Mouse (Mus musculus) liver, postnatal 0 days (tissue): ENCODE results near the gene Vmn1r118. TPM values are rescaled to one million over a fixed set of nuclear protein-coding genes. Genes with fewer than 3 reads are reported as not detected.
"Not testable (repeated sequence)": the region's sequence is repeated elsewhere in the genome, so short reads cannot be mapped to it uniquely, and the experiment has no call there.

ENCODE experiments used
- ATAC-seq: fragments of 200-750 bp; cut with Nextera tagmentation; 2 replicates; pipeline ENCODE4 v1.8.0; 2017; ENCODE audit warnings: mild to moderate bottlenecking, moderate library complexity
- DNase-seq: peaks from one replicate; pipeline ENCODE4 v3.0.0-alpha.2; 2016
- H3K27ac ChIP-seq: fragments of 300-500 bp; sonication (generic); 2 replicates; pipeline ENCODE4 v1.5.1; 2014; ENCODE audit warnings: antibody characterized with exemption, moderate library complexity, mild to moderate bottlenecking, low read depth
- H3K27me3 ChIP-seq: fragments of 300-500 bp; sonication (generic); 2 replicates; pipeline ENCODE4 v1.6.1; 2014; ENCODE audit warnings: low read length, control low read depth, mixed read lengths; ENCODE audit not compliant: insufficient read depth
- H3K36me3 ChIP-seq: fragments of 300-500 bp; sonication (generic); replicated peaks from 2 replicates; pipeline ENCODE4 v1.6.1; 2014; ENCODE audit warnings: mild to moderate bottlenecking, control low read depth, low read length, moderate library complexity, mixed read lengths; ENCODE audit not compliant: insufficient read depth
- H3K4me1 ChIP-seq: fragments of 300-500 bp; sonication (generic); 2 replicates; pipeline ENCODE4 v1.6.1; 2014; ENCODE audit warnings: antibody characterized with exemption, mild to moderate bottlenecking, control low read depth; ENCODE audit not compliant: insufficient read depth
- H3K4me2 ChIP-seq: fragments of 300-500 bp; sonication (generic); 2 replicates; pipeline ENCODE4 v1.6.1; 2014; ENCODE audit warnings: low read depth, mild to moderate bottlenecking, low read length, moderate library complexity, mixed read lengths
- H3K4me3 ChIP-seq: fragments of 300-500 bp; sonication (generic); 2 replicates; pipeline ENCODE4 v1.5.1; 2014; ENCODE audit warnings: low read depth, low read length
- H3K9ac ChIP-seq: fragments of 300-500 bp; sonication (generic); replicated peaks from 2 replicates; pipeline ENCODE4 v1.6.1; 2014; ENCODE audit warnings: mild to moderate bottlenecking, moderate library complexity
- H3K9me3 ChIP-seq: fragments of 300-500 bp; sonication (generic); 2 replicates; pipeline ENCODE4 v1.6.1; 2016; ENCODE audit warnings: mild to moderate bottlenecking, control low read depth, low read length, mixed read lengths
- WGBS: fragments of 180-500 bp; shearing (Covaris S2); extraction: QIAGEN DNeasy Blood & Tissue Kit; methylation state at CpG from one replicate; pipeline ENCODE4 v1.1.7; 2014; ENCODE audit not compliant: insufficient replicate concordance; 5-methylcytosine and 5-hydroxymethylcytosine counted together
- polyA plus RNA-seq: library from polyadenylated mRNA; unstranded; fragments of >200 nt; fragmentation: Nextera tagmentation; extraction: Ambion mirVana; gene quantifications from 2 replicates; pipeline ENCODE4 v1.2.1, GENCODE M21; 2015

Gene Vmn1r118
- polyA plus RNA-seq, result not detected in 2 replicates

DNA sequence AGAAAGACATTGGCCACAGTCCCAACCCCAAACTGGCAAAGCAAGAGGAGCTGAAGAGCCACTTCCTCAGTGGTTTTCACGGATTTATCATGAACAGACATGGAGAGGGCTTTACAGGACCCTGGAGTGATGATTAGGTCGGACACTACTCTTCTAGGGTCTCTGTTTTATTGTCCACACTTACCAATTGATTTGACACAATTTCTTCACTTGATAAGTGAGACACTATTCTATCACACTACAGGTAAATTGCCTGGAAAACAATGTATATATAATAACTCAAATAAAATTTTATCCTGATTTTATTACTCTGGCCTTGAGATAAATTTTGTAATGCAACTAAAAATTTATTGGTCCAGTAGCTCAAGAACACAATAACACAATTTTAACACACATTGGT is at the start of gene Vmn1r118:
TSS of gene Vmn1r118 (minus strand) at position 101 of the 400 bp plus-strand sequence.
- ATAC-seq, DNase-seq, H3K4me3 ChIP-seq, H3K4me1 ChIP-seq, H3K9ac ChIP-seq, H3K9me3 ChIP-seq, H3K27ac ChIP-seq, H3K27me3 ChIP-seq, H3K36me3 ChIP-seq, H3K4me2 ChIP-seq: not testable (repeated sequence)
- no CpG with 5 or more reads among the region's 2 CpGs for WGBS

DNA sequence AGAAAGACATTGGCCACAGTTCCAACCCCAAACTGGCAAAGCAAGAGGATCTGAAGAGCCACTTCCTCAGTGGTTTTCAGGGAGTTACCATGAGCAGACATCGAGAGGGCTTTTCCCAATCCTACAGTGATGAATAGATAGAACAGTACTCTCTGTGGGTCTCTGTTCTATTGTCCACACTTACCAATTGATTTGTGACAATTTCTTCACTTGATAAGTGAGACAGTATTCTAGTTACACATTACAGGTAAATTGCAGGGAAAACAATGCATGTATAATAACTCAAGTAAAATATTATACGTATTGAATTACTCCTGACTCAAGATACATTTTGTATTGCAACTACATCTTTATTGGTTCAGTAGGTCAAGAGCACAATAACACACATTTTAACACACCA is 28.1 kb downstream of the Vmn1r118 start, which contains the start of gene Vmn1r117:
TSS of gene Vmn1r117 (minus strand) at position 101 of the 400 bp plus-strand sequence.
- H3K4me3 ChIP-seq, DNase-seq, H3K36me3 ChIP-seq, ATAC-seq, H3K27me3 ChIP-seq, H3K9me3 ChIP-seq, H3K9ac ChIP-seq, H3K4me2 ChIP-seq, H3K4me1 ChIP-seq, H3K27ac ChIP-seq: not testable (repeated sequence)
- no CpG with 5 or more reads among the region's 2 CpGs for WGBS

DNA sequence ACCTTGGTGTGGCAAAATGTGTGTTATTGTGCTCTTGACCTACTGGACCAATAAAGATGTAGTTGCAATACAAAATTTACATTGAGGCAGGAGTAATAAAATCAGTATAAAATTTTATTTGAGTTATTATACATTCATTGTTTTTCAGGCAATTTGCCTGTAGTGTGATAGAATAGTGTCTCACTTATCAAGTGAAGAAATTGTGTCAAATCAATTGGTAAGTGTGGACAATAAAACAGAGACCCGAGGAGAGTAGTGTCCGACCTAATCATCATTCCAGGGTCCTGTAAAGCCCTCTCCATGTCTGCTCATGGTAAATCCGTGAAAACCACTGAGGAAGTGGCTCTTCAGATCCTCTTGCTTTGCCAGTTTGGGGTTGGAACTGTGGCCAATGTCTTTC is 40.2 kb downstream of the Vmn1r118 start, which contains the start of gene Vmn1r116:
TSS of gene Vmn1r116 (plus strand) at position 301 of the 400 bp plus-strand sequence.
- not testable (repeated sequence) for H3K36me3 ChIP-seq, ATAC-seq, DNase-seq, H3K4me1 ChIP-seq, H3K4me2 ChIP-seq, H3K4me3 ChIP-seq, H3K9ac ChIP-seq, H3K9me3 ChIP-seq, H3K27ac ChIP-seq, H3K27me3 ChIP-seq
- 53% methylated on average over 3 of the region's 3 CpGs for WGBS

Other genes with a start within 250 kb of the Vmn1r118 start
- not detected in 2 replicates for gene Vmn1r107, start 243.4 kb downstream of the Vmn1r118 start, polyA plus RNA-seq
- gene Vmn1r111, start 209.1 kb downstream of the Vmn1r118 start, polyA plus RNA-seq, result not detected in 2 replicates
- not detected in 2 replicates for gene Gm10668, start 181.7 kb downstream of the Vmn1r118 start, polyA plus RNA-seq
- gene Vmn1r112, start 141.2 kb downstream of the Vmn1r118 start, polyA plus RNA-seq, result not detected in 2 replicates
- gene Vmn1r113, start 125.1 kb downstream of the Vmn1r118 start, polyA plus RNA-seq, result not detected in 2 replicates
- gene Vmn1r114, start 100.2 kb downstream of the Vmn1r118 start, polyA plus RNA-seq, result not detected in 2 replicates
- gene Vmn1r115, start 67.4 kb downstream of the Vmn1r118 start, polyA plus RNA-seq, result not detected in 2 replicates
- gene Vmn1r116, start 40.1 kb downstream of the Vmn1r118 start, polyA plus RNA-seq, result not detected in 2 replicates
- not detected in 2 replicates for gene Vmn1r117, start 28.2 kb downstream of the Vmn1r118 start, polyA plus RNA-seq
- gene Vmn1r119, start 100.1 kb upstream of the Vmn1r118 start, polyA plus RNA-seq, result not detected in 2 replicates
- not detected in 2 replicates for gene Vmn1r120, start 141.4 kb upstream of the Vmn1r118 start, polyA plus RNA-seq
- gene Vmn1r121, start 186.2 kb upstream of the Vmn1r118 start, polyA plus RNA-seq, result not detected in 2 replicates
- not detected in 2 replicates for gene Vmn1r122, start 221.8 kb upstream of the Vmn1r118 start, polyA plus RNA-seq
- gene Vmn1r123, start 249.8 kb upstream of the Vmn1r118 start, polyA plus RNA-seq, result not detected in 2 replicates